Mouse (Mus musculus): ENCODE results near the gene Cfap100.

DNA sequence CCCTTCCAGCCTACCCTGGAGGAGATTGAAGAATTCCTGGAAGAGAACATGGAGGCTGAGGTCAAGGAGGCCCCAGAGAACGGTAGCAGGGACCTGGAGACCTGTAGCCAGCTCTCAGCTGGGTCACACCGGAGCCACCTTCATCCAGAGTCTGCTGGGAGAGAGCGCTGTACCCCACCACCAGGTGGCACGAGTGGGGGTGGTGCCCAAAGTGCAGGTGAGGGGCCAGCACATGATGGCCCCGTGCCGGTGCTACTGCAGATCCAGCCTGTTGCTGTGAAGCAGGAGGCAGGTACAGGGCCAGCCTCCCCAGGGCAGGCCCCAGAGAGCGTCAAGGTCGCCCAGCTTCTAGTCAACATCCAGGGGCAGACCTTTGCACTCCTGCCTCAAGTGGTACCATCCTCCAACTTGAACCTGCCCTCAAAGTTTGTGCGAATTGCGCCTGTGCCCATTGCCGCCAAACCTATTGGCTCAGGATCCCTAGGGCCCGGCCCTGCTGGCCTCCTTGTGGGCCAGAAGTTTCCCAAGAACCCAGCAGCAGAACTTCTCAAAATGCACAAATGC is 38.3 kb upstream of the Cfap100 start:
- TF ChIP-seq CTCF (IDR thresholded peaks at IDR 0.05; ENCODE audit: low read depth), result no peak
- no peak for TF ChIP-seq EP300 (IDR thresholded peaks at IDR 0.05; ENCODE audit: low read depth)
